Mouse (Mus musculus) liver, postnatal 0 days (tissue): ENCODE results near the gene Sdk2. TPM values are rescaled to one million over a fixed set of nuclear protein-coding genes. Genes with fewer than 3 reads are reported as not detected.

ENCODE experiments used
- ATAC-seq: fragments of 200-750 bp; cut with Nextera tagmentation; 2 replicates; pipeline ENCODE4 v1.8.0; 2017; ENCODE audit warnings: mild to moderate bottlenecking, moderate library complexity
- DNase-seq: peaks from one replicate; pipeline ENCODE4 v3.0.0-alpha.2; 2016
- H3K27ac ChIP-seq: fragments of 300-500 bp; sonication (generic); 2 replicates; pipeline ENCODE4 v1.5.1; 2014; ENCODE audit warnings: antibody characterized with exemption, moderate library complexity, mild to moderate bottlenecking, low read depth
- H3K27me3 ChIP-seq: fragments of 300-500 bp; sonication (generic); 2 replicates; pipeline ENCODE4 v1.6.1; 2014; ENCODE audit warnings: low read length, control low read depth, mixed read lengths; ENCODE audit not compliant: insufficient read depth
- H3K36me3 ChIP-seq: fragments of 300-500 bp; sonication (generic); replicated peaks from 2 replicates; pipeline ENCODE4 v1.6.1; 2014; ENCODE audit warnings: mild to moderate bottlenecking, control low read depth, low read length, moderate library complexity, mixed read lengths; ENCODE audit not compliant: insufficient read depth
- H3K4me1 ChIP-seq: fragments of 300-500 bp; sonication (generic); 2 replicates; pipeline ENCODE4 v1.6.1; 2014; ENCODE audit warnings: antibody characterized with exemption, mild to moderate bottlenecking, control low read depth; ENCODE audit not compliant: insufficient read depth
- H3K4me2 ChIP-seq: fragments of 300-500 bp; sonication (generic); 2 replicates; pipeline ENCODE4 v1.6.1; 2014; ENCODE audit warnings: low read depth, mild to moderate bottlenecking, low read length, moderate library complexity, mixed read lengths
- H3K4me3 ChIP-seq: fragments of 300-500 bp; sonication (generic); 2 replicates; pipeline ENCODE4 v1.5.1; 2014; ENCODE audit warnings: low read depth, low read length
- H3K9ac ChIP-seq: fragments of 300-500 bp; sonication (generic); replicated peaks from 2 replicates; pipeline ENCODE4 v1.6.1; 2014; ENCODE audit warnings: mild to moderate bottlenecking, moderate library complexity
- H3K9me3 ChIP-seq: fragments of 300-500 bp; sonication (generic); 2 replicates; pipeline ENCODE4 v1.6.1; 2016; ENCODE audit warnings: mild to moderate bottlenecking, control low read depth, low read length, mixed read lengths
- CTCF ChIP-seq: sonication (generic); IDR thresholded peaks from 2 replicates; pipeline ENCODE4 v1.5.1; 2016; ENCODE audit warnings: antibody characterized with exemption, low read depth
- EP300 ChIP-seq: IDR thresholded peaks from 2 replicates; pipeline ENCODE4 v1.6.1; 2016; ENCODE audit warnings: antibody characterized with exemption, low read depth, mild to moderate bottlenecking
- WGBS: fragments of 180-500 bp; shearing (Covaris S2); extraction: QIAGEN DNeasy Blood & Tissue Kit; methylation state at CpG from one replicate; pipeline ENCODE4 v1.1.7; 2014; ENCODE audit not compliant: insufficient replicate concordance; 5-methylcytosine and 5-hydroxymethylcytosine counted together
- polyA plus RNA-seq: library from polyadenylated mRNA; unstranded; fragments of >200 nt; fragmentation: Nextera tagmentation; extraction: Ambion mirVana; gene quantifications from 2 replicates; pipeline ENCODE4 v1.2.1, GENCODE M21; 2015

Gene Sdk2
- polyA plus RNA-seq, 1 experiment from 2014 or later = 0.15 TPM

DNA sequence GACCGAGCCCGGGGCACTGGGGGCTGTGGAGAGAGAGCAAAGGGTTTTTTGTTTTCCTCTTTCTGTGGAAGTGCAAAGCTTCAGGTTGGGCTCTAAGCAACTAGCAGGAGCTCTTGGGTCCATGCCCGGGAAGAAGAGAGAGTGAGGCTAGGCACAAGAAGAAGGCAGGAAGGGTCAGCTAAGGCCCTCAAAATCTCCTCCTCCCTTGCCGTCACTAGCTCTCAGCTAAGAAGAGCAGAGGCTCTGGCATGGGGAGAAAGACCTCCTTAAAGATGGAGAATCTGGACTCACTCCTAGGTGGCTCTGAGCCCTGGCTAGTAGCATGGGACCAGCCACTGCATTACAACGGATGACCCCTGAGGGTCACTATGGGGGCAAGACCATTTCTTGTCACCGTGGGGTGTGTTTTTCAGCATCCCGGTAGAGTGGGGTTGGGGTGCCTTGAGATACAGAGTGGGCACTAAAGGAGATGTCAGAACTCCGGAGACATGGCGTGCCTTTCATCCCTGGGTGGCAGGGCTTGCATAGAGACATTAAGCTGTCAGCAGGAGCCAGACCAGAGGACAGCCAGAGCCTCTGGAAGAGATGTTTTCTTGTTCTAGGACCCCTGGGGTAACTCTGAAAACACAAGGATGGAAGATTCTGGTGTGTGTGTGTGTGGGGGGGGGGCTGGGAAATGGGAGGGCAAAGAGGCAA lies 260.3 kb downstream of the Sdk2 start:
- H3K4me3 ChIP-seq = no peak overlapping the region
- no peaks in the 10 kb centered on the region for H3K9me3 ChIP-seq
- H3K4me1 ChIP-seq = peaks cover 8% of the 10 kb centered on the region; the same call in 1 of the 2 replicates
- WGBS = 55% methylated on average over 9 of the region's 9 CpGs
- no peak overlapping the region for H3K4me2 ChIP-seq
- H3K27ac ChIP-seq = peak overlapping the region; percentile 66
- TF ChIP-seq EP300 (no peak), CTCF (no peak)
- H3K9ac ChIP-seq = no peak overlapping the region
- H3K36me3 ChIP-seq = no peaks in the 10 kb centered on the region
- no peak for DNase-seq
- no peaks in the 10 kb centered on the region for H3K27me3 ChIP-seq
- no peak for ATAC-seq

DNA sequence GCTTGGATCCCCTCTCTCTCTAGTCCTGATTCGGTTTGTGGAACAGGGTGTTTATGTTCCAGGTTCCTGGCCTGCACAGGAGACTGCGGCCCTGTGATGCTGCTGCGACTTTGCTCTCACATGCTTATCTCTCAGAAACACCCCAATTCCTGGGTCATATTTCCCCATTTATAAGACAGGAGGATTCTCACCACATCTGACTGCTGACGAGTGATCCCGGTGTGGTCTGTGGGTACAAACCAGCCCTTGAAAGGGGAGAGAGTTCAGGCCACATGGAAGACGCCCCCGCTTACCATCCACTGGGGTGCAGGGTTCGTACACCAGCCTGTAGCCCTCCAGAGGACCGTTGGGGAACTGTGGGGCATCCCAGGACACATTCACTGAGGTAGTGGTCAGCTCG lies 260.9 kb downstream of the Sdk2 start:
- no peak for DNase-seq
- no peak overlapping the region for H3K4me3 ChIP-seq
- 35% methylated on average over 10 of the region's 10 CpGs for whole genome bisulfite sequencing
- no peak overlapping the region for H3K9ac ChIP-seq
- H3K4me1 ChIP-seq = peaks cover 8% of the 10 kb centered on the region; the same call in 1 of the 2 replicates
- H3K4me2 ChIP-seq = no peak overlapping the region
- no peaks in the 10 kb centered on the region for H3K36me3 ChIP-seq
- no peaks in the 10 kb centered on the region for H3K27me3 ChIP-seq
- H3K9me3 ChIP-seq = no peaks in the 10 kb centered on the region
- no peak for ATAC-seq
- H3K27ac ChIP-seq = peak overlapping the region; percentile 49
- TF ChIP-seq EP300 = no peak
- 0 out of 2 replicates have a peak, but pooled peaks have one; percentile 17 for TF ChIP-seq CTCF

DNA sequence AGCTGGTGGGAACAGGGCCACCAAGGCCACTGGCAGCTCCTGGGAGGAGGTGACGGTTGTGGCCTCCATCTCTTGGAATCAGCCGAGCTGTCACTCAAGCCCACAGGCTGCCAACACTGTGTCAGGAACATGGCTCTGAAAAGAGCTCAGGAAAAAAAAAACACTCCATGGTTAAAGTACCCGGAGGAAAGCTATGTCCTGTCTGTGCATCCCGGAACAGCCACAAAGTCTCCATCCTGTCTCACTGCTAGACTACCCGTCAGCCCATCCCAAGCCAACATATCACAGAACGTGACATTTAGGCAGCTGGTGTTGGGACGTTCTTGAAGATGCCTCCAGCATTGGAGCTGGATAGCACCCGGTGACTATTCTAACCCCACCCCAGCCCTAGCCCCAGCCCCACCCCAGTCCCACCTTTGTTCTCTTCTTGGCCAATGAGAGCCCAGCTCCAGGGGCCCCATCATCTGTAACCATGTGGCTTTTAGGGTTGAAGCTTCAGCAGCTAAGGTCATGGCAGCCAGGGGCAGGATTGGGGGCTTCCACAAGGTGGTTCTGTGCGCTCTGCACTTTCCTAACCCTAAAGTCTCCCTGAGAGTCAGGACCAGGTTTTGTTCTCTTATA lies 263.4 kb downstream of the Sdk2 start:
- TF ChIP-seq CTCF (0 out of 2 replicates have a peak, but pooled peaks have one; percentile 1), EP300 (no peak)
- Histone ChIP-seq H3K27ac (no peak overlapping the region), H3K36me3 (no peaks in the 10 kb centered on the region), H3K4me3 (no peak overlapping the region), H3K9me3 (no peaks in the 10 kb centered on the region), H3K4me1 (peaks cover 10% of the 10 kb centered on the region; the same call in 1 of the 2 replicates), H3K27me3 (no peaks in the 10 kb centered on the region), H3K9ac (no peak overlapping the region), H3K4me2 (no peak overlapping the region)
- 53% methylated on average over 9 of the region's 9 CpGs for WGBS
- DNase-seq (peak; percentile 65), ATAC-seq (no peak)

DNA sequence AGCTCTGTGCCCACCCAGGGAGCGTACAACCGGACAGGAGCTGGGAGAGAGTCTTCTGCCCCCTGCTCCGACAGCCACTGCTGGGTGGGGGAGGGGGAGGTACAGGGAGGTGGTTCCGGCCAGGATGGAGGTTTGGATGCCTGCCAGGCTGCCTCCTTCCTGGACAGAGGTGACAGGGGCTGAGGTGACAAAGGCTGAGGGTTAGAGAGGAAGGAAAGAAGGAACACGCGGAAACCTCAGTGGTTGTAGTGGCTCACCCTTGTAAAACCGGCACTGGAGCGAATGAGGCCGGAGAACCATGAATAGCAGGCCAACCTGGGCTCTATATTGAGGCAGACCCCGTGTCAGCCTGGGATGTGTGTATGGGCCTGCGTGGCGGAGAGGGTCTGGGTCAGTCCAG lies 264.4 kb downstream of the Sdk2 start:
- TF ChIP-seq CTCF (no peak), EP300 (no peak)
- DNase-seq (peak; percentile 57), ATAC-seq (no peak)
- Histone ChIP-seq H3K4me2 (no peak overlapping the region), H3K4me1 (peaks cover 11% of the 10 kb centered on the region; the same call in 1 of the 2 replicates), H3K9ac (no peak overlapping the region), H3K27ac (no peak overlapping the region), H3K36me3 (no peaks in the 10 kb centered on the region), H3K4me3 (no peak overlapping the region), H3K9me3 (no peaks in the 10 kb centered on the region), H3K27me3 (no peaks in the 10 kb centered on the region)
- WGBS = 28% methylated on average over 12 of the region's 12 CpGs

DNA sequence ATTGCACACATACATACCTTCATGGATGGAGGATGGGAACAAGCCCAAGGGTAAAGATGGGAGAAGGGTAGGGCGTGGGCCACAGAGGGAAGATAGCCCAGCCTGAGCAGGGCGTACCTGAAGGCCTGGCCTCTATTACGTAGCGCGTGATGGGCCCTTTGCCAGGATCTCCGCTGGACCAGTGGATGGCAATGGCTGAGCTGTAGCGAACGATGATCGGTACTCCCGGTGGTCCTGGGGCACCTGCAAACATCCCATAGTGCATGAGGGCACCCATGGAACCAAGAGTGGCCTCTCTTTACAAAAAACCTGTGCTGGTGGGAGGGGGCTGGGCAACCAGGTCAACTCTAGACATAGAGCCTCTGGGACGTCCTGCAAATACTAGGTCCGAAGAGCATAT lies 266.8 kb downstream of the Sdk2 start:
- no peak for DNase-seq
- Histone ChIP-seq H3K36me3 (no peaks in the 10 kb centered on the region), H3K9me3 (no peaks in the 10 kb centered on the region), H3K4me1 (peaks cover 13% of the 10 kb centered on the region; the same call in 1 of the 2 replicates), H3K4me3 (no peak overlapping the region), H3K27me3 (no peaks in the 10 kb centered on the region), H3K4me2 (no peak overlapping the region), H3K9ac (no peak overlapping the region), H3K27ac (no peak overlapping the region)
- 90% methylated on average over 12 of the region's 12 CpGs for WGBS
- ATAC-seq = no peak
- no peak for TF ChIP-seq EP300
- no peak for TF ChIP-seq CTCF

- Histone ChIP-seq H3K9ac (no peak overlapping the region), H3K27me3 (no peaks in the 10 kb centered on the region), H3K9me3 (no peaks in the 10 kb centered on the region), H3K36me3 (no peaks in the 10 kb centered on the region), H3K4me2 (peak overlapping the region; percentile 28), H3K4me1 (peaks cover 13% of the 10 kb centered on the region; the same call in 1 of the 2 replicates), H3K4me3 (no peak overlapping the region), H3K27ac (no peak overlapping the region)
- DNase-seq = no peak
- ATAC-seq = peak; percentile 79
- TF ChIP-seq CTCF (no peak), EP300 (peak; percentile 93)
- 57% methylated on average over 14 of the region's 14 CpGs for whole genome bisulfite sequencing
Measured at GRCm38 (mm10) chr11:113799041-113799447, 267.8 kb downstream of the Sdk2 start.
